Mouse (Mus musculus) intestine, embryonic 15.5 days (tissue): Measurements from ENCODE around the gene Csnk1g2. TPM values are rescaled to one million over a fixed set of nuclear protein-coding genes. Genes with fewer than 3 reads are reported as not detected.

ENCODE experiments used
- ATAC-seq: fragments of 200-750 bp; cut with Nextera tagmentation; 2 replicates; pipeline ENCODE4 v1.8.0; 2017; ENCODE audit warnings: moderate TSS enrichment, moderate library complexity
- H3K27ac ChIP-seq: fragments of 300-500 bp; sonication (generic); 2 replicates; pipeline ENCODE4 v1.5.1; 2015; ENCODE audit warnings: mild to moderate bottlenecking, inconsistent platforms
- H3K27me3 ChIP-seq: fragments of 300-500 bp; sonication (generic); replicated peaks from 2 replicates; pipeline ENCODE4 v1.6.1; 2015; ENCODE audit warnings: inconsistent platforms
- H3K36me3 ChIP-seq: fragments of 300-500 bp; sonication (generic); 2 replicates; pipeline ENCODE4 v1.6.1; 2015; ENCODE audit warnings: inconsistent platforms
- H3K4me1 ChIP-seq: fragments of 300-500 bp; sonication (generic); replicated peaks from 2 replicates; pipeline ENCODE4 v1.6.1; 2015; ENCODE audit warnings: inconsistent platforms
- H3K4me2 ChIP-seq: fragments of 300-500 bp; sonication (generic); replicated peaks from 2 replicates; pipeline ENCODE4 v1.6.1; 2015; ENCODE audit warnings: mild to moderate bottlenecking, inconsistent platforms
- H3K4me3 ChIP-seq: fragments of 300-500 bp; sonication (generic); replicated peaks from 2 replicates; pipeline ENCODE4 v1.5.1; 2015; ENCODE audit warnings: inconsistent platforms
- H3K9ac ChIP-seq: fragments of 300-500 bp; sonication (generic); 2 replicates; pipeline ENCODE4 v1.6.1; 2015; ENCODE audit warnings: inconsistent platforms
- H3K9me3 ChIP-seq: fragments of 300-500 bp; sonication (generic); 2 replicates; pipeline ENCODE4 v1.6.1; 2016; ENCODE audit warnings: inconsistent platforms
- WGBS: fragments of 180-500 bp; shearing (Covaris S2); methylation state at CpG from one replicate; pipeline ENCODE4 v1.1.7; 2015; 5-methylcytosine and 5-hydroxymethylcytosine counted together
- polyA plus RNA-seq: library from polyadenylated mRNA; unstranded; fragments of >200 nt; fragmentation: Nextera tagmentation; extraction: Ambion mirVana; gene quantifications from 2 replicates; pipeline ENCODE4 v1.2.1, GENCODE M21; 2015

Csnk1g2 gene
- polyA plus RNA-seq, 1 experiment from 2014 or later, result 134 TPM

- no peaks in the 10 kb centered on the region for H3K27me3 ChIP-seq
- H3K27ac ChIP-seq, result no peak overlapping the region
- peaks cover 33% of the 10 kb centered on the region for H3K4me1 ChIP-seq
- 0 out of 2 replicates have a peak overlapping the region, but pooled peaks have one; percentile 15 for H3K9ac ChIP-seq
- no peak overlapping the region for H3K4me3 ChIP-seq
- H3K4me2 ChIP-seq, result no peak overlapping the region
- WGBS, result 81% methylated on average over 11 of the region's 11 CpGs
- no peaks in the 10 kb centered on the region for H3K9me3 ChIP-seq
- no peak for ATAC-seq
- peaks cover 48% of the 10 kb centered on the region for H3K36me3 ChIP-seq
Observed at GRCm38 (mm10) chr10:80671936-80672690, 49.5 kb downstream of the Csnk1g2 start.

GRCm38 (mm10) chr10:80673690-80674089 lies 51.1 kb downstream of the Csnk1g2 start:
- Histone ChIP-seq H3K4me1 (peaks cover 47% of the 10 kb centered on the region), H3K4me3 (peak overlapping the region; percentile 92), H3K27me3 (no peaks in the 10 kb centered on the region), H3K4me2 (peak overlapping the region; percentile 85), H3K36me3 (peaks cover 33% of the 10 kb centered on the region), H3K9ac (peak overlapping the region; percentile 96), H3K27ac (peak overlapping the region; percentile 34; the same call in 1 of the 2 replicates), H3K9me3 (no peaks in the 10 kb centered on the region)
- no peak for ATAC-seq
- 65% methylated on average over 3 of the region's 3 CpGs for WGBS

GRCm38 (mm10) chr10:80674161-80674711 lies 51.6 kb downstream of the Csnk1g2 start:
- no peaks in the 10 kb centered on the region for H3K27me3 ChIP-seq
- ATAC-seq, result no peak
- peak overlapping the region; percentile 96 for H3K9ac ChIP-seq
- peaks cover 28% of the 10 kb centered on the region for H3K36me3 ChIP-seq
- peak overlapping the region; percentile 85 for H3K4me2 ChIP-seq
- H3K9me3 ChIP-seq, result no peaks in the 10 kb centered on the region
- H3K4me3 ChIP-seq, result peak overlapping the region; percentile 92
- peaks cover 53% of the 10 kb centered on the region for H3K4me1 ChIP-seq
- H3K27ac ChIP-seq, result peak overlapping the region; percentile 34; the same call in 1 of the 2 replicates
- 52% methylated on average over 5 of the region's 5 CpGs for WGBS

- no peak for ATAC-seq
- Histone ChIP-seq H3K27me3 (no peaks in the 10 kb centered on the region), H3K36me3 (peaks cover 21% of the 10 kb centered on the region), H3K27ac (peak overlapping the region; percentile 80), H3K4me3 (peak overlapping the region; percentile 92), H3K4me2 (peak overlapping the region; percentile 85), H3K9me3 (no peaks in the 10 kb centered on the region), H3K4me1 (peaks cover 55% of the 10 kb centered on the region), H3K9ac (peak overlapping the region; percentile 96)
- 12% methylated on average over 6 of the region's 6 CpGs for WGBS
Observed at GRCm38 (mm10) chr10:80674851-80675404, 52.3 kb downstream of the Csnk1g2 start.

- Histone ChIP-seq H3K4me2 (peak overlapping the region; percentile 85), H3K27ac (peak overlapping the region; percentile 80), H3K27me3 (no peaks in the 10 kb centered on the region), H3K36me3 (peaks cover 15% of the 10 kb centered on the region), H3K4me3 (peak overlapping the region; percentile 92), H3K9ac (peak overlapping the region; percentile 96), H3K4me1 (peaks cover 55% of the 10 kb centered on the region), H3K9me3 (no peaks in the 10 kb centered on the region)
- WGBS, result under 1% methylated on average over 50 of the region's 54 CpGs
- peak; percentile 7 for ATAC-seq
Observed at GRCm38 (mm10) chr10:80675405-80676197, 53.0 kb downstream of the Csnk1g2 start.

GRCm38 (mm10) chr10:80676198-80676928 lies 53.7 kb downstream of the Csnk1g2 start:
- Histone ChIP-seq H3K9me3 (no peaks in the 10 kb centered on the region), H3K4me1 (peaks cover 55% of the 10 kb centered on the region), H3K4me2 (peak overlapping the region; percentile 85), H3K4me3 (peak overlapping the region; percentile 92), H3K36me3 (peaks cover 9% of the 10 kb centered on the region), H3K9ac (peak overlapping the region; percentile 96), H3K27me3 (no peaks in the 10 kb centered on the region), H3K27ac (peak overlapping the region; percentile 97)
- peak; percentile 93 for ATAC-seq
- WGBS, result under 1% methylated on average over 77 of the region's 78 CpGs

- 0 out of 2 replicates have a peak, but pooled peaks cover under 1% of the 10 kb centered on the region for H3K36me3 ChIP-seq
- peak overlapping the region; percentile 97 for H3K27ac ChIP-seq
- peak; percentile 0; the same call in 1 of the 2 replicates for ATAC-seq
- WGBS, result 28% methylated on average over 9 of the region's 9 CpGs
- peak overlapping the region; percentile 65 for H3K9ac ChIP-seq
- H3K4me3 ChIP-seq, result peak overlapping the region; percentile 92
- H3K4me1 ChIP-seq, result peaks cover 50% of the 10 kb centered on the region
- H3K9me3 ChIP-seq, result no peaks in the 10 kb centered on the region
- H3K27me3 ChIP-seq, result no peaks in the 10 kb centered on the region
- peak overlapping the region; percentile 83 for H3K4me2 ChIP-seq
Observed at GRCm38 (mm10) chr10:80677128-80677875, 54.7 kb downstream of the Csnk1g2 start.

- peak within 1 kb of the TSS; percentile 83 for H3K4me2 ChIP-seq
- peak within 1 kb of the TSS; percentile 65 for H3K9ac ChIP-seq
- no peaks in the 10 kb centered on the region for H3K27me3 ChIP-seq
- H3K27ac ChIP-seq, result peak within 1 kb of the TSS; percentile 97
- peak within 1 kb of the TSS; percentile 92 for H3K4me3 ChIP-seq
- ATAC-seq, result peak; percentile 34
- 0 out of 2 replicates have a peak, but pooled peaks cover 2% of the 10 kb centered on the region for H3K36me3 ChIP-seq
- 7% methylated on average over 8 of the region's 8 CpGs for WGBS
- no peaks in the 10 kb centered on the region for H3K9me3 ChIP-seq
- H3K4me1 ChIP-seq, result peaks cover 45% of the 10 kb centered on the region
Observed at GRCm38 (mm10) chr10:80677942-80678436, 55.4 kb downstream of the Csnk1g2 start, which contains the start of gene Mknk2. Gene Mknk2 (minus strand): TSS chr10:80678112.

- 46% methylated on average over 10 of the region's 10 CpGs for WGBS
- H3K9ac ChIP-seq, result peak overlapping the region; percentile 10; the same call in 1 of the 2 replicates
Observed at GRCm38 (mm10) chr10:80678601-80679377, 56.2 kb downstream of the Csnk1g2 start.

More at GRCm38 (mm10) chr10:80678601-80679377, 56.2 kb downstream of the Csnk1g2 start:
- no peak for ATAC-seq
- Histone ChIP-seq H3K4me1 (peaks cover 37% of the 10 kb centered on the region), H3K27ac (peak overlapping the region; percentile 97), H3K4me2 (peak overlapping the region; percentile 83), H3K27me3 (no peaks in the 10 kb centered on the region), H3K9me3 (no peaks in the 10 kb centered on the region), H3K36me3 (0 out of 2 replicates have a peak, but pooled peaks cover 2% of the 10 kb centered on the region), H3K4me3 (no peak overlapping the region)
